Mouse (Mus musculus) liver, embryonic 14.5 days (tissue): Measurements from ENCODE around the gene Hist1h2bk.

ENCODE experiments used
- CTCF ChIP-seq: IDR thresholded peaks from 2 replicates; pipeline ENCODE4 v1.5.1; 2016; ENCODE audit warnings: antibody characterized with exemption, low read depth, control low read depth
- EP300 ChIP-seq: IDR thresholded peaks from 2 replicates; pipeline ENCODE4 v1.6.1; 2016; ENCODE audit warnings: antibody characterized with exemption, low read depth

DNA sequence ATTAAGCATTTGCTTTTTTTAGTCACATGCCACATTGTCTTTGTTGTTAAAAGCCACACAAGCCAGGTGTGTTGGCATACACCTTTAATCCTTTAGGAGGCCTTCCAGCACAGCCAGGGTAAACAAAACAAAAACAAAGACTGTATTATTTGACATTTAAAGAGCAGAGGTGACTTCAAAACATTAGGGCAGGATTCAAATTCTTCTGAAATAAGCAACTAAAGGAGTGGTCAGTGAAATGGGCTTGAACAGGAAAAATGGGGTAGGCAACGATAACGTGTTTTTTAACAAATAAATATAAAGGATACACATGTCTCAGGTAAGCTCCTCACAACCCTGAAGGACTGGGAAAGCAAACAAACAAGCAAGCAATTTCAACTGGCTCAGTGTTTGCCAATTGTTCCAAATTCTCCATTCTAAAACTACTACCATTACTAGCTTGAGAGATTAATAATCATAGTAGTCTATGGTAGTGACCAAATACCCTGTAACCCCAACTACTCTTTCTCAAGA, 4.3 kb downstream of the Hist1h2bk start:
- no peak for TF ChIP-seq EP300
- TF ChIP-seq CTCF, result no peak
